Mouse (Mus musculus) adipocyte (in vitro differentiated cells): ENCODE results near the gene Fbxo2.
"Not testable (repeated sequence)": the region's sequence is repeated elsewhere in the genome, so short reads cannot be mapped to it uniquely, and the experiment has no call there.

Experiments used
- DNase-seq: peaks from one replicate; pipeline ENCODE4 v3.0.0-alpha.2; 2016; ENCODE audit warnings: low spot score

Fbxo2 gene

GRCm38 (mm10) chr4:148160436-148161390, at the start of gene Fbxo2, which contains the start of gene Fbxo44:
Fbxo2 (plus strand) TSS chr4:148160621.
Fbxo44 (minus strand) TSS chr4:148160482.
- peak; percentile 35 for DNase-seq

GRCm38 (mm10) chr4:148112519-148112918, 47.9 kb upstream of the Fbxo2 start:
- DNase-seq = no peak

GRCm38 (mm10) chr4:148114758-148115391, 45.5 kb upstream of the Fbxo2 start:
- DNase-seq = peak; percentile 87

- DNase-seq = peak; percentile 27
These were observed 45.0 kb upstream of the Fbxo2 start for GRCm38 (mm10) chr4:148115467-148115866.

- DNase-seq = no peak
These were observed 43.8 kb upstream of the Fbxo2 start for GRCm38 (mm10) chr4:148116657-148117056.

GRCm38 (mm10) chr4:148117392-148117791, 43.0 kb upstream of the Fbxo2 start:
- no peak for DNase-seq

GRCm38 (mm10) chr4:148119578-148119977, 40.8 kb upstream of the Fbxo2 start:
- not testable (repeated sequence) for DNase-seq

GRCm38 (mm10) chr4:148120555-148120954, 39.9 kb upstream of the Fbxo2 start:
- DNase-seq = no peak

GRCm38 (mm10) chr4:148121362-148121761, 39.1 kb upstream of the Fbxo2 start:
- DNase-seq = no peak

GRCm38 (mm10) chr4:148121982-148122693, 38.3 kb upstream of the Fbxo2 start:
- no peak for DNase-seq

- DNase-seq = no peak
These were observed 37.7 kb upstream of the Fbxo2 start for GRCm38 (mm10) chr4:148122694-148123066.

- DNase-seq = no peak
These were observed 32.2 kb upstream of the Fbxo2 start for GRCm38 (mm10) chr4:148128241-148128640.

GRCm38 (mm10) chr4:148128672-148129071, 31.7 kb upstream of the Fbxo2 start:
- DNase-seq = no peak

- DNase-seq = no peak
These were observed 30.3 kb upstream of the Fbxo2 start, which contains the start of gene Mad2l2 for GRCm38 (mm10) chr4:148130133-148130532. Mad2l2 (plus strand) TSS chr4:148130384.

GRCm38 (mm10) chr4:148130561-148131413, 29.6 kb upstream of the Fbxo2 start, which contains the start of gene Draxin:
Draxin (minus strand) TSS chr4:148130698.
- DNase-seq = no peak

- no peak for DNase-seq
These were observed 28.8 kb upstream of the Fbxo2 start for GRCm38 (mm10) chr4:148131497-148132081.

- DNase-seq = no peak
These were observed 25.4 kb upstream of the Fbxo2 start for GRCm38 (mm10) chr4:148134988-148135387.

GRCm38 (mm10) chr4:148137503-148137902, 22.9 kb upstream of the Fbxo2 start:
- DNase-seq = no peak

GRCm38 (mm10) chr4:148139767-148140097, 20.7 kb upstream of the Fbxo2 start:
- DNase-seq = no peak

- DNase-seq = peak; percentile 92
These were observed 20.1 kb upstream of the Fbxo2 start for GRCm38 (mm10) chr4:148140098-148141011.
